Mouse (Mus musculus) liver, embryonic 13.5 days (tissue): Measurements from ENCODE around the gene Atf3. TPM values are rescaled to one million over a fixed set of nuclear protein-coding genes. Genes with fewer than 3 reads are reported as not detected.

Experiments
- ATAC-seq: fragments of 200-750 bp; cut with Nextera tagmentation; 2 replicates; pipeline ENCODE4 v1.8.0; 2017; ENCODE audit warnings: low read depth, mild to moderate bottlenecking, moderate number of reproducible peaks, moderate library complexity
- DNase-seq: peaks from one replicate; pipeline ENCODE4 v3.0.0; 2022
- H3K27ac ChIP-seq: fragments of 300-500 bp; sonication (generic); 2 replicates; pipeline ENCODE4 v1.5.1; 2015; ENCODE audit warnings: moderate library complexity, mild to moderate bottlenecking, inconsistent platforms
- H3K27me3 ChIP-seq: fragments of 300-500 bp; sonication (generic); 2 replicates; pipeline ENCODE4 v1.6.1; 2015; ENCODE audit warnings: mild to moderate bottlenecking, inconsistent platforms
- H3K36me3 ChIP-seq: fragments of 300-500 bp; sonication (generic); 2 replicates; pipeline ENCODE4 v1.6.1; 2015; ENCODE audit warnings: mild to moderate bottlenecking, inconsistent platforms
- H3K4me1 ChIP-seq: fragments of 300-500 bp; sonication (generic); replicated peaks from 2 replicates; pipeline ENCODE4 v1.6.1; 2015; ENCODE audit warnings: inconsistent platforms
- H3K4me2 ChIP-seq: fragments of 300-500 bp; sonication (generic); 2 replicates; pipeline ENCODE4 v1.6.1; 2015; ENCODE audit warnings: inconsistent platforms, mild to moderate bottlenecking, moderate library complexity
- H3K4me3 ChIP-seq: fragments of 300-500 bp; sonication (generic); replicated peaks from 2 replicates; pipeline ENCODE4 v1.5.1; 2015; ENCODE audit warnings: mild to moderate bottlenecking, inconsistent platforms
- H3K9ac ChIP-seq: fragments of 300-500 bp; sonication (generic); 2 replicates; pipeline ENCODE4 v1.6.1; 2015; ENCODE audit warnings: mild to moderate bottlenecking, inconsistent platforms
- H3K9me3 ChIP-seq: fragments of 300-500 bp; sonication (generic); replicated peaks from 2 replicates; pipeline ENCODE4 v1.6.1; 2016; ENCODE audit warnings: inconsistent platforms
- WGBS: fragments of 180-500 bp; shearing (Covaris S2); methylation state at CpG from one replicate; pipeline ENCODE4 v1.1.7; 2015; ENCODE audit not compliant: insufficient replicate concordance; 5-methylcytosine and 5-hydroxymethylcytosine counted together
- polyA plus RNA-seq: library from polyadenylated mRNA; unstranded; fragments of >200 nt; fragmentation: Nextera tagmentation; extraction: Ambion mirVana; gene quantifications from 2 replicates; pipeline ENCODE4 v1.2.1, GENCODE M21; 2015

The Atf3 gene
- polyA plus RNA-seq, 1 experiment from 2014 or later = 1.3 TPM

- Histone ChIP-seq H3K27me3 (peaks cover 34% of the 10 kb centered on the region; the same call in 1 of the 2 replicates), H3K27ac (no peak overlapping the region), H3K4me1 (no peaks in the 10 kb centered on the region), H3K9me3 (no peaks in the 10 kb centered on the region), H3K36me3 (no peaks in the 10 kb centered on the region), H3K9ac (no peak overlapping the region), H3K4me2 (no peak overlapping the region), H3K4me3 (no peak overlapping the region)
- 50% methylated on average over 5 of the region's 5 CpGs for WGBS
- ATAC-seq = no peak
- no peak for DNase-seq
These were observed 12.0 kb downstream of the Atf3 start for GRCm38 (mm10) chr1:191205791-191206190.

- no peaks in the 10 kb centered on the region for H3K9me3 ChIP-seq
- no peak overlapping the region for H3K27ac ChIP-seq
- no peaks in the 10 kb centered on the region for H3K36me3 ChIP-seq
- ATAC-seq = no peak
- peaks cover 33% of the 10 kb centered on the region; the same call in 1 of the 2 replicates for H3K27me3 ChIP-seq
- no peak overlapping the region for H3K9ac ChIP-seq
- DNase-seq = no peak
- 54% methylated on average over 5 of the region's 5 CpGs for WGBS
- H3K4me1 ChIP-seq = no peaks in the 10 kb centered on the region
- no peak overlapping the region for H3K4me2 ChIP-seq
- H3K4me3 ChIP-seq = no peak overlapping the region
These were observed 13.0 kb downstream of the Atf3 start for GRCm38 (mm10) chr1:191204876-191205275.

- no peak for ATAC-seq
- H3K27me3 ChIP-seq = peaks cover 28% of the 10 kb centered on the region; the same call in 1 of the 2 replicates
- WGBS = 68% methylated on average over 2 of the region's 2 CpGs
- H3K27ac ChIP-seq = no peak overlapping the region
- H3K36me3 ChIP-seq = no peaks in the 10 kb centered on the region
- no peaks in the 10 kb centered on the region for H3K4me1 ChIP-seq
- no peak overlapping the region for H3K4me2 ChIP-seq
- H3K9ac ChIP-seq = no peak overlapping the region
- H3K9me3 ChIP-seq = no peaks in the 10 kb centered on the region
- DNase-seq = no peak
- H3K4me3 ChIP-seq = no peak overlapping the region
These were observed 14.3 kb downstream of the Atf3 start for GRCm38 (mm10) chr1:191203496-191203895.

GRCm38 (mm10) chr1:191202208-191202952, 15.5 kb downstream of the Atf3 start:
- Histone ChIP-seq H3K4me1 (0 out of 2 replicates have a peak, but pooled peaks cover 4% of the 10 kb centered on the region), H3K4me2 (no peak overlapping the region), H3K27me3 (peaks cover 29% of the 10 kb centered on the region; the same call in 1 of the 2 replicates), H3K4me3 (no peak overlapping the region), H3K27ac (no peak overlapping the region), H3K9me3 (no peaks in the 10 kb centered on the region), H3K9ac (no peak overlapping the region), H3K36me3 (no peaks in the 10 kb centered on the region)
- 66% methylated on average over 11 of the region's 11 CpGs for WGBS
- ATAC-seq = no peak
- DNase-seq = no peak

GRCm38 (mm10) chr1:191200816-191201602, 16.8 kb downstream of the Atf3 start:
- H3K4me3 ChIP-seq = no peak overlapping the region

GRCm38 (mm10) chr1:191197916-191198315, 19.9 kb downstream of the Atf3 start:
- H3K4me1 ChIP-seq = 0 out of 2 replicates have a peak, but pooled peaks cover 4% of the 10 kb centered on the region
- H3K27ac ChIP-seq = no peak overlapping the region
- ATAC-seq (no peak), DNase-seq (no peak)
- no peaks in the 10 kb centered on the region for H3K9me3 ChIP-seq
- no peak overlapping the region for H3K4me3 ChIP-seq
- WGBS = 19% methylated on average over 7 of the region's 7 CpGs
- H3K36me3 ChIP-seq = no peaks in the 10 kb centered on the region
- no peak overlapping the region for H3K9ac ChIP-seq
- H3K27me3 ChIP-seq = peaks cover 18% of the 10 kb centered on the region; the same call in 1 of the 2 replicates
- H3K4me2 ChIP-seq = no peak overlapping the region

More at GRCm38 (mm10) chr1:191200816-191201602, 16.8 kb downstream of the Atf3 start:
- ATAC-seq = no peak
- no peaks in the 10 kb centered on the region for H3K36me3 ChIP-seq
- peaks cover 24% of the 10 kb centered on the region; the same call in 1 of the 2 replicates for H3K27me3 ChIP-seq
- H3K9me3 ChIP-seq = no peaks in the 10 kb centered on the region
- WGBS = 47% methylated on average over 9 of the region's 9 CpGs
- H3K9ac ChIP-seq = no peak overlapping the region
- DNase-seq = no peak
- H3K27ac ChIP-seq = no peak overlapping the region
- H3K4me1 ChIP-seq = 0 out of 2 replicates have a peak, but pooled peaks cover 4% of the 10 kb centered on the region
- H3K4me2 ChIP-seq = no peak overlapping the region

- ATAC-seq (no peak), DNase-seq (no peak)
- H3K4me1 ChIP-seq = 0 out of 2 replicates have a peak, but pooled peaks cover 4% of the 10 kb centered on the region
- no peak overlapping the region for H3K4me3 ChIP-seq
- no peak overlapping the region for H3K4me2 ChIP-seq
- peaks cover 36% of the 10 kb centered on the region for H3K27me3 ChIP-seq
- no peak overlapping the region for H3K27ac ChIP-seq
- 77% methylated on average over 6 of the region's 6 CpGs for WGBS
- H3K36me3 ChIP-seq = no peaks in the 10 kb centered on the region
- H3K9me3 ChIP-seq = no peaks in the 10 kb centered on the region
- H3K9ac ChIP-seq = no peak overlapping the region
These were observed 21.8 kb downstream of the Atf3 start for GRCm38 (mm10) chr1:191196016-191196415.

GRCm38 (mm10) chr1:191193657-191194424, 24.0 kb downstream of the Atf3 start:
- DNase-seq (no peak), ATAC-seq (no peak)
- peaks cover 58% of the 10 kb centered on the region for H3K27me3 ChIP-seq
- H3K4me2 ChIP-seq = no peak overlapping the region
- no peaks in the 10 kb centered on the region for H3K9me3 ChIP-seq
- 0 out of 2 replicates have a peak, but pooled peaks cover 4% of the 10 kb centered on the region for H3K4me1 ChIP-seq
- H3K27ac ChIP-seq = no peak overlapping the region
- H3K9ac ChIP-seq = no peak overlapping the region
- H3K36me3 ChIP-seq = no peaks in the 10 kb centered on the region
- WGBS = 23% methylated on average over 14 of the region's 14 CpGs
- H3K4me3 ChIP-seq = no peak overlapping the region

GRCm38 (mm10) chr1:191192751-191193150, 25.1 kb downstream of the Atf3 start:
- H3K9me3 ChIP-seq = no peaks in the 10 kb centered on the region
- no peak overlapping the region for H3K4me2 ChIP-seq
- WGBS = 61% methylated on average over 6 of the region's 6 CpGs
- DNase-seq (no peak), ATAC-seq (no peak)
- H3K4me3 ChIP-seq = no peak overlapping the region
- H3K9ac ChIP-seq = no peak overlapping the region
- H3K27me3 ChIP-seq = peaks cover 68% of the 10 kb centered on the region
- H3K36me3 ChIP-seq = no peaks in the 10 kb centered on the region
- no peak overlapping the region for H3K27ac ChIP-seq
- 0 out of 2 replicates have a peak, but pooled peaks cover 2% of the 10 kb centered on the region for H3K4me1 ChIP-seq

- ATAC-seq (no peak), DNase-seq (no peak)
- no peak overlapping the region for H3K27ac ChIP-seq
- no peak overlapping the region for H3K4me3 ChIP-seq
- H3K9ac ChIP-seq = no peak overlapping the region
- H3K27me3 ChIP-seq = peaks cover 70% of the 10 kb centered on the region
- H3K9me3 ChIP-seq = no peaks in the 10 kb centered on the region
- no peaks in the 10 kb centered on the region for H3K4me1 ChIP-seq
- no peaks in the 10 kb centered on the region for H3K36me3 ChIP-seq
- H3K4me2 ChIP-seq = no peak overlapping the region
- WGBS = 60% methylated on average over 6 of the region's 6 CpGs
These were observed 25.6 kb downstream of the Atf3 start for GRCm38 (mm10) chr1:191192213-191192612.
